Mouse (Mus musculus) embryonic fibroblast, embryonic 13.5 days (primary cell): Measurements from ENCODE around the gene Tanc1.

ENCODE experiments used
- CTCF ChIP-seq: IDR thresholded peaks from 2 replicates; pipeline ENCODE4 v1.5.1; 2011; ENCODE audit warnings: mild to moderate bottlenecking, control low read depth, low read length, moderate library complexity, borderline replicate concordance; ENCODE audit not compliant: insufficient read depth
- POLR2A ChIP-seq: IDR thresholded peaks from 2 replicates; pipeline ENCODE4 v1.6.1; 2011; ENCODE audit warnings: low read depth, mild to moderate bottlenecking, control low read depth, low read length, moderate library complexity

DNA sequence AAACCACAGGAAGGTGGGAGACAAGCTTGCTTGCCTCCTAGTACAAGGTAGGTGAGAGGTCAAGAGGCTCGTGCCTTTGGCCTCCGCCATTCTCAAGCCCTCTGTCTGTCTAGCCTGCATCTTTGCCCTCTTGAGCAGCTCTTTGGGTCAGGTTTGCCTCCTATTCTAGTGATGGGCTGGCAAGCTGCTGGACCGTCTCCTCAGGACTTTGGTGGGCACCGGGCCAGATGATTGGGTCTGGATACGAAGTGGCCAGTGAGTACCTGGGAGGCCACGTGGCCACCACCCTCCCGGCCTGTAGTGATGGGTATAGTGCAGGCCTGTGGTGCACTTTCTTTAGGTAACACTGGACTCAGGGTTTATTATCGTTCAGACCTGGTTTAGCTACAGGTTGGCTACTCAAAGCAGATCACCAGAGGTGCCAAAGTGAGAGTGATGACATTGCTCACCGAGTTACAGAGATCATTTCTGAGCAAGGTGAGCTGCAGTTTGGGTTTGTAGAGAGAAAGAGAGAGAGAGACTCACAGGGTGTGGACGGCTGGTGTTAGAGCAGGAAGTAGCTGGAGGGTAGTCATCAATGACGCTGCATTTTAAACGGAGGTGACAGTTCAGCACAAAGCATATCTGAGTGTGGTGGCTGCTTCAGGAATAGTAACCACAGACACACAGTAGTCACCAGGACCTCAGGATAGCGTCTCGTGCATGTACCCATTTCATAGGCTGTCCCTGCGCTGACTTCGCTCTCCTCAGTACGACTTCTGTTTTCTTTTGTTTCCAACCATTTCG lies 188.8 kb downstream of the Tanc1 start:
- TF ChIP-seq POLR2A: no peak
- no peak for TF ChIP-seq CTCF
